Mouse (Mus musculus) cerebellum, adult 2 months (tissue): ENCODE data around the gene Dhx30. TPM values are rescaled to one million over a fixed set of nuclear protein-coding genes. Genes with fewer than 3 reads are reported as not detected.

ENCODE experiments used
- DNase-seq, 2 experiments: peaks; one replicate each; pipeline ENCODE4 v3.0.0; 2021
- H3K27ac ChIP-seq: fragments of 200-500 bp; 2 replicates; pipeline ENCODE4 v1.5.1; 2012; ENCODE audit warnings: low read length, control low read depth, inconsistent platforms; ENCODE audit not compliant: insufficient read depth
- H3K27me3 ChIP-seq: fragments of 200-500 bp; 2 replicates; pipeline ENCODE4 v1.6.1; 2012; ENCODE audit warnings: inconsistent platforms, mild to moderate bottlenecking, low read length, moderate library complexity; ENCODE audit not compliant: control insufficient read depth, insufficient read depth
- H3K4me1 ChIP-seq: fragments of 200-500 bp; 2 replicates; pipeline ENCODE4 v1.6.1; 2011; ENCODE audit warnings: low read length; ENCODE audit not compliant: control insufficient read depth, insufficient read depth
- H3K4me3 ChIP-seq: fragments of 200-500 bp; replicated peaks from 2 replicates; pipeline ENCODE3; 2011; ENCODE audit warnings: mild to moderate bottlenecking, low read depth, low read length, control low read depth; ENCODE audit not compliant: insufficient read depth
- CTCF ChIP-seq: fragments of 200-500 bp; IDR thresholded peaks from 2 replicates; pipeline ENCODE4 v1.5.1; 2011; ENCODE audit warnings: low read depth, mild to moderate bottlenecking, control low read depth, low read length, moderate library complexity, borderline replicate concordance; ENCODE audit not compliant: insufficient read depth
- POLR2A ChIP-seq: fragments of 200-500 bp; IDR thresholded peaks from 2 replicates; pipeline ENCODE4 v1.6.1; 2011; ENCODE audit warnings: low read length, control low read depth, borderline replicate concordance; ENCODE audit not compliant: insufficient read depth
- WGBS: fragments of 180-500 bp; shearing (Covaris S2); methylation state at CpG from one replicate; pipeline ENCODE4 v1.1.7; 2018; 5-methylcytosine and 5-hydroxymethylcytosine counted together
- polyA plus RNA-seq: library from polyadenylated mRNA; depleted of rRNA; stranded (reverse); fragments of >200 nt; gene quantifications from 2 replicates; pipeline ENCODE4 v1.2.3, GENCODE M21; 2012

Gene Dhx30
- polyA plus RNA-seq, 1 experiment: 155 TPM

GRCm38 (mm10) chr9:110118249-110118648 lies 619 bp upstream of the Dhx30 start:
- TF ChIP-seq POLR2A (no peak), CTCF (no peak)
- WGBS: 18% methylated on average over 1 of the region's 1 CpGs
- Histone ChIP-seq H3K4me3 (peak overlapping the region; percentile 92), H3K27ac (no peak overlapping the region), H3K4me1 (peaks cover 5% of the 10 kb centered on the region), H3K27me3 (no peaks in the 10 kb centered on the region)
- no peak for DNase-seq

- under 1% methylated on average over 77 of the region's 79 CpGs for WGBS
- DNase-seq: peak; percentile 88 to 92
- TF ChIP-seq CTCF (no peak), POLR2A (peak; percentile 74)
- Histone ChIP-seq H3K27me3 (no peaks in the 10 kb centered on the region), H3K4me1 (peaks cover 5% of the 10 kb centered on the region), H3K27ac (peak within 1 kb of the TSS; percentile 87), H3K4me3 (peak within 1 kb of the TSS; percentile 92)
Measured at GRCm38 (mm10) chr9:110116977-110117778, 452 bp downstream of the Dhx30 start, which contains the start of gene Smarcc1. TSS of gene Smarcc1 (plus strand) at chr9:110117708.

- WGBS: 6% methylated on average over 10 of the region's 10 CpGs
- Histone ChIP-seq H3K4me3 (peak overlapping the region; percentile 92), H3K27ac (peak overlapping the region; percentile 67), H3K27me3 (no peaks in the 10 kb centered on the region), H3K4me1 (peaks cover 5% of the 10 kb centered on the region)
- TF ChIP-seq POLR2A: no peak
- TF ChIP-seq CTCF: no peak
- DNase-seq: no peak
Measured at GRCm38 (mm10) chr9:110116353-110116976, 1.2 kb downstream of the Dhx30 start.

GRCm38 (mm10) chr9:110100627-110101600 lies 16.7 kb downstream of the Dhx30 start:
- Histone ChIP-seq H3K27ac (no peak overlapping the region), H3K4me3 (peak overlapping the region; percentile 95), H3K4me1 (no peaks in the 10 kb centered on the region), H3K27me3 (no peaks in the 10 kb centered on the region)
- under 1% methylated on average over 41 of the region's 41 CpGs for WGBS
- DNase-seq: peak; percentile 91 to 95
- no peak for TF ChIP-seq POLR2A
- peak; percentile 91 for TF ChIP-seq CTCF

GRCm38 (mm10) chr9:110097791-110098190 lies 19.8 kb downstream of the Dhx30 start:
- no peak overlapping the region for H3K4me3 ChIP-seq
- no peak for DNase-seq
- TF ChIP-seq POLR2A (no peak), CTCF (no peak)
- no peak overlapping the region for H3K27ac ChIP-seq
- no peaks in the 10 kb centered on the region for H3K27me3 ChIP-seq
- WGBS: 66% methylated on average over 3 of the region's 3 CpGs
- no peaks in the 10 kb centered on the region for H3K4me1 ChIP-seq

GRCm38 (mm10) chr9:110094761-110095160 lies 22.9 kb downstream of the Dhx30 start:
- TF ChIP-seq POLR2A: no peak
- TF ChIP-seq CTCF: no peak
- H3K4me1 ChIP-seq: no peaks in the 10 kb centered on the region
- no peak overlapping the region for H3K27ac ChIP-seq
- no peaks in the 10 kb centered on the region for H3K27me3 ChIP-seq
- 93% methylated on average over 4 of the region's 4 CpGs for WGBS
- no peak overlapping the region for H3K4me3 ChIP-seq
- no peak for DNase-seq

- no peaks in the 10 kb centered on the region for H3K27me3 ChIP-seq
- no peak for DNase-seq
- TF ChIP-seq POLR2A: no peak
- TF ChIP-seq CTCF: no peak
- H3K4me3 ChIP-seq: no peak overlapping the region
- H3K27ac ChIP-seq: no peak overlapping the region
- WGBS: 71% methylated on average over 4 of the region's 4 CpGs
- no peaks in the 10 kb centered on the region for H3K4me1 ChIP-seq
Measured at GRCm38 (mm10) chr9:110093303-110093702, 24.3 kb downstream of the Dhx30 start.
